Mouse (Mus musculus): ENCODE measurements around the gene Trcg1. TPM values are rescaled to one million over a fixed set of nuclear protein-coding genes. Genes with fewer than 3 reads are reported as not detected.

Gene Trcg1
- not detected for total RNA-seq (2023)

DNA sequence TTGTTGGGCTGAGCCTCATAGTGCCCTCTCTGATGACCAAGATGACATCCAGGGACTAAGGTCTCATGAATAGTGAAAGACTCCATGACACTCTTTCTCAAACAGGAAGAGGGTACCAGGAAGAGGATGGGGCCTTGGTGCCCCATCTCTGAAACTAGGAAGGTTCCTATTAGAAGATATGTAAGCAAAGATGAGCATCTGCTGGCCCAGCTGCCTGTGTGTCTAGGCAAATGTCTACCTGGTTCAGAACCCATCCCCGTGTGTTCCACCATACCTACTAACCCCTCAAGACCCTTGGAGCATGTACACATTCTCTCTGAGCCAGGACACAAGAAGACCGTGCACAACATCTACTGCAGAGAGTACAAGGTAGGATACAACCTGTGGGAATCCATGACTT lies at the start of gene Trcg1:
Trcg1 (plus strand) TSS at position 301 of the 400 bp plus-strand sequence.

DNA sequence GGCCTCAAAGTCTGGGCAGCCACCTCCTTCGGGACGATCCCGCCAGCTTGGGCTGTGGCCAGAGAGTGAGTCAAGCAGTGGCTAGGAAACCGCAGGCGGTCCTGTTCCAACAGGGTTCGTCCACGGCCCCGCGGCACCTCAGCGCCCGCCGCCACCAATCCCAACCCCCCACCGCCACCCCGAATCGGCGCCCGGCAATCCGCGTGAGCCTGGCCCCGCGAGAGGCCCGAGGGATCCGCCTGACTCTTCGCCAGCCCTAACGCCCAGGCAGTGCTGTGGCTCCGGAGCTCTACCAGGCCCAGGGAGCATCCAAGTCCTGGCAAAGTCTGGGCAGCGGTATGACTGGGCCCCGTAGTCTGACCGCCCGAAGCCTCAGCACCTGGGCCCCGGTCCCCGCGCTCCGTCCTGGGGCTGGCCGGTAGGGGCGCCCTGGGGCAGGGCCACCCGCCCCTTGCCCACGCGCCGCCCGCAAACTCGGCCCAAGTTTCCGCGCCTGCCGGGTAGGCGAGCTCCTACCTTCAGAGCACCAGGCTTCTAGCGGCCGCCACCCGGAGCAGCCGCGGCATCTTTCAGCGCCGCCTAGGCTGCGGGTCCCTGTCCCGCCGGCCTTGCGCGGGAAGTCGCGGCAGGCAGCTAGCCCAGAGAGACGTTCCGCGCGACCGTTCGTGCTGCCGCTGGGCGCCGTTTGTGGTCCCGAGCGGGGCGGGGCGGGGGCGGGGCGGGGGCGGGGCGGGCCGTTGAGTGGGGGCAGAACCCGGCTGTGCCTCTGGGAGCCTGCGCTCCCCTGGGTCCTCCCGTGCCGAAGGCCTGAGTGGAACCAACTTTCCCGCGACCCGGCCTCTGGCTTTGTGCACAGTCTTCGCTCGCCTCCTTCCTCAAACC lies 25.8 kb downstream of the Trcg1 start, which contains the start of gene 1700017B05Rik:
1700017B05Rik (minus strand) TSS at position 700 of the 882 bp plus-strand sequence.

Other genes starting within 250 kb of the Trcg1 start
- gene Ptpn9, start 241.6 kb upstream of the Trcg1 start, total RNA-seq (2023): 10 to 100 TPM; 18.8 to 22.7 TPM
- 10 to 100 TPM; 73.0 to 99.4 TPM for gene Sin3a, start 164.5 kb upstream of the Trcg1 start, total RNA-seq (2023)
- gene Man2c1, start 105.9 kb upstream of the Trcg1 start, total RNA-seq (2023): 100 to 1,000 TPM; 153 to 189 TPM
- 1 to 10 TPM; 9.2 to 9.7 TPM for gene Neil1, start 88.3 kb upstream of the Trcg1 start, total RNA-seq (2023)
- 10 to 100 TPM; 81.1 to 88.8 TPM for gene Commd4, start 78.2 kb upstream of the Trcg1 start, total RNA-seq (2023)
- 10 to 100 TPM; 70.0 to 77.6 TPM for gene 1700017B05Rik, start 26.1 kb downstream of the Trcg1 start, total RNA-seq (2023)
- gene Ppcdc, start 203.6 kb downstream of the Trcg1 start, total RNA-seq (2023): 10 to 100 TPM; 19.5 to 28.5 TPM
- gene Scamp5, start 231.5 kb downstream of the Trcg1 start, total RNA-seq (2023): 10 to 100 TPM; 18.7 to 19.8 TPM